Mouse (Mus musculus): ENCODE measurements around the gene Erich2. TPM values are rescaled to one million over a fixed set of nuclear protein-coding genes. Genes with fewer than 3 reads are reported as not detected.
"Not testable (repeated sequence)": the region's sequence is repeated elsewhere in the genome, so short reads cannot be mapped to it uniquely, and the experiment has no call there.

Erich2 gene
- total RNA-seq (2021), result under 1 TPM; 0.14 to 0.17 TPM
- long read RNA-seq, experiment 1, partial matches to known transcripts, result 0 of 1 reads
- long read RNA-seq, experiment 1, other reads (novel, unspliced or antisense), result 1 of 1 reads
- long read RNA-seq, experiment 2, result 0 reads

- intact Hi-C loops (cut with DNase I), result no loop called here
- DNase-seq, result no peak
Measured at GRCm38 (mm10) chr2:70508496-70508895, at the start of gene Erich2. Gene Erich2, plus strand, starts transcription at chr2:70508819.

DNA sequence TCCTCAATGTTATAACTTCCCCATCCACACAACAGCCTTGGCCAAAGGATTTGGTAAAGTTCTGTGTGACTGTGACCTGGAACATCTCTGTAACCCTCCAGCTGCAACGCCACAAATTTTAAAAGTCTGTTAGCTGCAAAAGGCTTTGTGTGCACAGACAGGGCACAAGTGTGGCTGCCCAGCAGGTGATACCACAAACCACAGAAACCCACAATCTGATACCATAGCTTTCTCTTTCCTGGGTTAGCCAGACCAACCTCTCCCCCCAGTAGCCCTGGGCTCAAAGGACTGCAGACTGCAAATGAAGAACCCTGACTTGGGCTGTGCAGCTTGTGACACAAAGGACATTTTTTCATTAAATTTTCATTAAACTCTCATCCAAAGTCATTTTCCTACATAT lies 45.0 kb upstream of the Erich2 start:
- DNase-seq, result no peak
- intact Hi-C loops (cut with DNase I), result no loop called here

GRCm38 (mm10) chr2:70471136-70471535 lies 37.5 kb upstream of the Erich2 start:
- intact Hi-C loops (cut with DNase I), result loop anchor here (10.0 kb wide), 1 partner anchor 196 kb away; no protein-coding TSS in a partner anchor
- DNase-seq, result no peak

GRCm38 (mm10) chr2:70471861-70472620 lies 36.6 kb upstream of the Erich2 start:
- peak; percentile 6 to 14 for DNase-seq
- intact Hi-C loops (cut with DNase I), result loop anchor here (10.0 kb wide), 1 partner anchor 197 kb away; no protein-coding TSS in a partner anchor

GRCm38 (mm10) chr2:70497715-70498318 lies 10.8 kb upstream of the Erich2 start:
- DNase-seq, result no peak
- intact Hi-C loops (cut with DNase I), result no loop called here

DNA sequence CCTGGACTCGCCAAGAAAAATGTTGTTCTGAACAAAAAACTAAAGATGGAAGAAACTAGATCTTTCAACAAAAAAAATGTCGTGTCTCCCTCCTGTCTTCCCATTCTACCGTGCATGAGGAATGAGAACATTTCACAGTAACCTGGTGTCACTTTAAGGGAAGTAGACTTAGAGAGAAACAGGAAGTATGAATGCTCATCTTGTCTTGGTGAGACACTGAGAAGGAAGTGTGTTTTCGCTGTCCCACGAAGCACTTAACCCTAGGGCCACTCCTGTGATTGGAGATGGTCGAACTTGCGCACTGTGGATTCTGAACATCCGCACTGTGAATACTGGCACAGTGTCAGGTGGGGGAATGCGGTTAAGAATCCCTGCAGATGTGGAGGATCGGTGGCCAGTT lies 5.2 kb upstream of the Erich2 start:
- intact Hi-C loops (cut with DNase I), result no loop called here
- DNase-seq, result no peak

DNA sequence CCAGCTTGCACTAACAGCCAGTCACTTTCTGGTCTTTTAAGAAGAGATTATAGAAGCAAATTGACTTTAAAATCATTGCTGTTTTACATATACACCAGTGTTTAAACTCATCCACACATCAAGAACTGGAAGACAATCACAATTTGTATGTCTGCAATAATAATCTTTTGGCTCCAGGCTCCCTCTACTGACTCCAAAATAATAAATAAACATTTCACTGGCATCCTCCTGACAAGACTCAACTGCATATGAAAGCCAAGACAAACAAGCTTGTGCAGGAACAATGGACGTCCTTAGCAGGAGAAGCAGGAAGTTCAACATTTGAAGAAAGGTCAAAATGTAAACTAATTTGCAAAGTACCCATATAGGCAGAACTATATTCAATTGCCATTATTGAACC lies 3.4 kb upstream of the Erich2 start:
- no peak for DNase-seq
- intact Hi-C loops (cut with DNase I), result no loop called here

- intact Hi-C loops (cut with DNase I), result no loop called here
- no peak for DNase-seq
Measured at GRCm38 (mm10) chr2:70505896-70506295, 2.7 kb upstream of the Erich2 start.

- intact Hi-C loops (cut with DNase I), result no loop called here
- no peak for DNase-seq
Measured at GRCm38 (mm10) chr2:70506372-70506771, 2.2 kb upstream of the Erich2 start.

GRCm38 (mm10) chr2:70509021-70509632 lies 508 bp downstream of the Erich2 start:
- DNase-seq, result peak; percentile 75 to 84
- intact Hi-C loops (cut with DNase I), result no loop called here

DNA sequence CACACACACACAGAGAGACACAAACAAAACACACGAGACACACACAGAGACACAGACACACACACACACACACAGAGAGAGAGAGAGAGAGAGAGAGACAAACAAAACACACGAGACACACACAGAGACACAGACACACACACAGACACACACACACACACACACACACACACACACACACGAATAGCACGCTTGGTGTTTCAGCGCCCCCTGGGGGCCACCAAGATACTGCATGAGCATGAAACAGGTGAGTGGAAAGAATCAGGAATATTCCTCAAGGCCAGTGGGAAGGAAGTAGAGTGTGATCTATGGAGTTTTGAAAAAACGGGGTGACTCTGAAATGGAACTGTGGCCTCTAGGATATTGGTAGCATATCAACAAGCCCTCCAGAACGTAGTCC lies 29.7 kb downstream of the Erich2 start:
- intact Hi-C loops (cut with DNase I), result not testable (repeated sequence)
- DNase-seq, result peak; percentile 41 to 55

DNA sequence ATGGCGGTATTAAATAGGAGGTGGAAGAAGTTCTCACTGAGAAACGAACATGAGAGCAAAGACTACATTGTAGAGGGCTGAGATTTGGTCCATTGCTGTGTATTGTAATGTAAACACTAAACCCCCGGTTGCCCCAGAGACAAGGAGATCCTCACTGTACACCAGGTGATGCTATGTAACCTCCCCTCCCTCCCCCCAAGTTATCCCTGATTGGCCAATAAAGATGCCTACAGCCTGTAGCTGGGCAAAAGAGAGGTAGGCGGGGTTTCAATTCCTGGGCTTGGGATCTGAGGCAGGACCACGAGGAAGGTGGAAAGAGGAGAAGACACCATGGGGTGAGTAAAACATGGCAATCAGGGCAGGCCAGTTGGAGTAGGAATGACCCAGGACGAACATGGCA lies 42.1 kb downstream of the Erich2 start:
- intact Hi-C loops (cut with DNase I), result no loop called here
- no peak for DNase-seq

DNA sequence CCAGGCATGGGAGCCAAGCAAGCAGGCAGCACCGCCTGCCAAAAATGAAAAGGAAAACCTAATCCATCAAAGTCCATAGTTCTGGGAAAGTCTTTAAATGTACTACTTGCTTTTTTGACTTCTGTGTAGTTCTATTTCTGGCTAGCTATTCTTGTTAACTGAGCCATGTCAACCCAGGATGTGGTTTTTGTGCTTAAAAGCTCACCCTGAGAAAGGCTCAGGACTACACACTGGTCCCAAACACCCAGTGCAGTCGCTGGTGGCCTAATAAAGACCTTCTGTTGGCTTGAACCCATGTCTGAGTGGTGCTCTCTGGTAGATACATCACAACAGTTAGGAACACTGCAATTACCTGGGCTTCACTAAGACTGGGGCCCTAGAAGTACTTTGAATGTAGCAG lies 42.8 kb downstream of the Erich2 start:
- intact Hi-C loops (cut with DNase I), result no loop called here
- DNase-seq, result no peak

- intact Hi-C loops (cut with DNase I), result no loop called here
- no peak for DNase-seq
Measured at GRCm38 (mm10) chr2:70552067-70552598, 43.5 kb downstream of the Erich2 start.

- intact Hi-C loops (cut with DNase I), result no loop called here
- no peak for DNase-seq
Measured at GRCm38 (mm10) chr2:70552772-70553171, 44.2 kb downstream of the Erich2 start, which contains the start of gene Gad1. Gene Gad1, plus strand, starts transcription at chr2:70553072.

- intact Hi-C loops (cut with DNase I), result no loop called here
- no peak for DNase-seq
Measured at GRCm38 (mm10) chr2:70553826-70554225, 45.2 kb downstream of the Erich2 start.

GRCm38 (mm10) chr2:70558112-70558842 lies 49.7 kb downstream of the Erich2 start:
- DNase-seq, result peak; percentile 71 to 84
- intact Hi-C loops (cut with DNase I), result loop anchor here (1.0 to 2.0 kb wide), 2 partner anchors 331 to 432 kb away; no protein-coding TSS in a partner anchor

GRCm38 (mm10) chr2:70558843-70559451 lies 50.3 kb downstream of the Erich2 start:
- intact Hi-C loops (cut with DNase I), result loop anchor here (1.0 to 2.0 kb wide), 2 partner anchors 332 to 433 kb away; no protein-coding TSS in a partner anchor
- DNase-seq, result no peak

- peak; percentile 65 to 78 for DNase-seq
- intact Hi-C loops (cut with DNase I), result loop anchor here (2.0 kb wide), 1 partner anchor 333 kb away; no protein-coding TSS in a partner anchor
Measured at GRCm38 (mm10) chr2:70559520-70559919, 50.9 kb downstream of the Erich2 start.

Data from heart, postnatal 14 days (tissue).